Mouse (Mus musculus) small intestine, adult 2 months (tissue): Measurements from ENCODE around the gene Kifc1. TPM values are rescaled to one million over a fixed set of nuclear protein-coding genes. Genes with fewer than 3 reads are reported as not detected.
"Not testable (repeated sequence)": the region's sequence is repeated elsewhere in the genome, so short reads cannot be mapped to it uniquely, and the experiment has no call there.

Experiments used
- H3K27ac ChIP-seq: fragments of 200-500 bp; 2 replicates; pipeline ENCODE4 v1.5.1; 2012; ENCODE audit warnings: low read depth, low read length, control low read depth, inconsistent platforms; ENCODE audit not compliant: insufficient read depth
- H3K27me3 ChIP-seq: fragments of 200-500 bp; 2 replicates; pipeline ENCODE4 v1.6.1; 2012; ENCODE audit warnings: mild to moderate bottlenecking, moderate library complexity, low read length, inconsistent platforms; ENCODE audit not compliant: control insufficient read depth, insufficient read depth
- H3K36me3 ChIP-seq: fragments of 200-500 bp; 2 replicates; pipeline ENCODE4 v1.6.1; 2012; ENCODE audit warnings: mild to moderate bottlenecking, low read length, control low read depth, inconsistent platforms; ENCODE audit not compliant: control insufficient read depth, insufficient read depth
- H3K4me1 ChIP-seq: fragments of 200-500 bp; 2 replicates; pipeline ENCODE4 v1.6.1; 2012; ENCODE audit warnings: low read length, inconsistent platforms, mixed read lengths; ENCODE audit not compliant: control insufficient read depth, insufficient read depth, insufficient read length
- H3K4me3 ChIP-seq: fragments of 200-500 bp; 2 replicates; pipeline ENCODE4 v1.5.1; 2012; ENCODE audit warnings: low read depth, mild to moderate bottlenecking, control low read depth, inconsistent platforms, low read length, moderate library complexity
- CTCF ChIP-seq: fragments of 200-500 bp; IDR thresholded peaks from 2 replicates; pipeline ENCODE4 v1.5.1; 2012; ENCODE audit warnings: low read depth, mild to moderate bottlenecking, control low read depth, inconsistent platforms, low read length, moderate library complexity, mixed read lengths; ENCODE audit not compliant: insufficient replicate concordance, insufficient read length; ENCODE audit errors: extremely low read depth
- POLR2A ChIP-seq: fragments of 200-500 bp; IDR thresholded peaks from 2 replicates; pipeline ENCODE4 v1.6.1; 2012; ENCODE audit warnings: low read depth, mild to moderate bottlenecking, control low read depth, inconsistent platforms, low read length, moderate library complexity
- WGBS: fragments of 180-500 bp; shearing (Covaris S2); methylation state at CpG from one replicate; pipeline ENCODE4 v1.1.7; 2018; 5-methylcytosine and 5-hydroxymethylcytosine counted together
- polyA plus RNA-seq: library from polyadenylated mRNA; depleted of rRNA; stranded (reverse); fragments of >200 nt; gene quantifications from 2 replicates; pipeline ENCODE4 v1.2.3, GENCODE M21; 2012

The Kifc1 gene
- polyA plus RNA-seq, 1 experiment: 7.5 TPM

GRCm38 (mm10) chr17:33875797-33876196 is 14.7 kb downstream of the Kifc1 start:
- not testable (repeated sequence) for H3K27ac ChIP-seq, H3K27me3 ChIP-seq, H3K36me3 ChIP-seq, H3K4me1 ChIP-seq, H3K4me3 ChIP-seq
- 79% methylated on average over 5 of the region's 5 CpGs for WGBS

GRCm38 (mm10) chr17:33874411-33874810 is 16.1 kb downstream of the Kifc1 start:
- Histone ChIP-seq H3K27ac (no peak overlapping the region), H3K36me3 (peaks cover 2% of the 10 kb centered on the region; the same call in 1 of the 2 replicates), H3K27me3 (no peaks in the 10 kb centered on the region), H3K4me1 (no peaks in the 10 kb centered on the region), H3K4me3 (no peak overlapping the region)
- TF ChIP-seq CTCF: no peak
- TF ChIP-seq POLR2A: no peak
- WGBS: 91% methylated on average over 11 of the region's 11 CpGs

- 89% methylated on average over 6 of the region's 12 CpGs for WGBS
These were observed 16.9 kb downstream of the Kifc1 start, which contains the start of gene Gm7029 for GRCm38 (mm10) chr17:33873537-33873936. TSS of gene Gm7029 (plus strand) at chr17:33873837.

GRCm38 (mm10) chr17:33865330-33866030 is 25.0 kb downstream of the Kifc1 start:
- H3K36me3 ChIP-seq: no peaks in the 10 kb centered on the region
- H3K27ac ChIP-seq: no peak overlapping the region
- H3K27me3 ChIP-seq: no peaks in the 10 kb centered on the region
- H3K4me1 ChIP-seq: no peaks in the 10 kb centered on the region
- TF ChIP-seq POLR2A: no peak
- TF ChIP-seq CTCF: peak; percentile 59; the same call in 1 of the 2 replicates
- 31% methylated on average over 9 of the region's 9 CpGs for WGBS
- no peak overlapping the region for H3K4me3 ChIP-seq

More at GRCm38 (mm10) chr17:33873537-33873936, 16.9 kb downstream of the Kifc1 start, which contains the start of gene Gm7029:
- H3K4me3 ChIP-seq, H3K36me3 ChIP-seq, H3K27ac ChIP-seq, H3K4me1 ChIP-seq, H3K27me3 ChIP-seq: not testable (repeated sequence)

- 83% methylated on average over 4 of the region's 4 CpGs for WGBS
- TF ChIP-seq POLR2A: no peak
- no peak for TF ChIP-seq CTCF
- H3K4me3 ChIP-seq: no peak overlapping the region
- H3K27me3 ChIP-seq: no peaks in the 10 kb centered on the region
- no peaks in the 10 kb centered on the region for H3K36me3 ChIP-seq
- H3K27ac ChIP-seq: no peak overlapping the region
- H3K4me1 ChIP-seq: no peaks in the 10 kb centered on the region
These were observed 32.6 kb downstream of the Kifc1 start for GRCm38 (mm10) chr17:33857816-33858215.

- Histone ChIP-seq H3K27ac (no peak overlapping the region), H3K4me3 (no peak overlapping the region), H3K4me1 (peaks cover 2% of the 10 kb centered on the region; the same call in 1 of the 2 replicates), H3K36me3 (no peaks in the 10 kb centered on the region), H3K27me3 (no peaks in the 10 kb centered on the region)
- TF ChIP-seq POLR2A (no peak), CTCF (no peak)
- 7% methylated on average over 1 of the region's 1 CpGs for WGBS
These were observed 39.1 kb downstream of the Kifc1 start for GRCm38 (mm10) chr17:33851331-33851730.

GRCm38 (mm10) chr17:33848139-33848538 is 42.3 kb downstream of the Kifc1 start:
- peaks cover 2% of the 10 kb centered on the region; the same call in 1 of the 2 replicates for H3K4me1 ChIP-seq
- WGBS: 93% methylated on average over 8 of the region's 8 CpGs
- H3K4me3 ChIP-seq: no peak overlapping the region
- TF ChIP-seq POLR2A (no peak), CTCF (no peak)
- H3K36me3 ChIP-seq: no peaks in the 10 kb centered on the region
- no peaks in the 10 kb centered on the region for H3K27me3 ChIP-seq
- no peak overlapping the region for H3K27ac ChIP-seq

- Histone ChIP-seq H3K27ac (no peak overlapping the region), H3K27me3 (no peaks in the 10 kb centered on the region), H3K4me1 (no peaks in the 10 kb centered on the region), H3K36me3 (peaks cover 1% of the 10 kb centered on the region; the same call in 1 of the 2 replicates), H3K4me3 (no peak overlapping the region)
- 48% methylated on average over 1 of the region's 1 CpGs for WGBS
- TF ChIP-seq POLR2A: no peak
- TF ChIP-seq CTCF: no peak
These were observed 46.3 kb downstream of the Kifc1 start for GRCm38 (mm10) chr17:33844196-33844595.
